ENCODE assay signal across 26 mouse cellular contexts in genomic region chr19:46032731-46033510, GRCm38 (mm10). TPM values are rescaled to one million over a fixed set of nuclear protein-coding genes. Genes with fewer than 3 reads are reported as not detected.
DNase-seq lines count a peak whose midpoint lies in the region; ATAC-seq lines count a peak whose summit lies in the region.
"Had no signal": no experiment of that assay in that cellular context is flagged by ENCODE, and none has a peak within 500 bp of the region (broad histone marks: within the 10 kb centered on the region; RNA-seq: fewer than 3 reads in every experiment).

No protein-coding gene starts in this region.

- no peak overlapping the region for H3K4me2 ChIP-seq in heart, embryonic 11.5 days
- no peak overlapping the region for H3K4me2 ChIP-seq in midbrain, embryonic 13.5 days (replicated peaks)
- H3K4me2 ChIP-seq in midbrain, embryonic 16.5 days (ENCODE audit: low read length) = no peak overlapping the region
- H3K4me2 ChIP-seq: heart, embryonic 15.5 days; hindbrain, embryonic 14.5 days; lung, embryonic 15.5 days; stomach, embryonic 15.5 days had no signal

- H3K4me1 ChIP-seq in heart, embryonic 11.5 days (ENCODE audit: control insufficient read depth, insufficient read depth, low read length) = peaks cover 10% of the 10 kb centered on the region
- peaks cover 30% of the 10 kb centered on the region for H3K4me1 ChIP-seq in midbrain, embryonic 13.5 days (replicated peaks)
- peaks cover 20% of the 10 kb centered on the region for H3K4me1 ChIP-seq in midbrain, embryonic 16.5 days (ENCODE audit: control insufficient read depth, insufficient read depth, low read length)

- H3K9me3 ChIP-seq in heart, embryonic 11.5 days (replicated peaks; ENCODE audit: control insufficient read depth, low read length) = no peaks in the 10 kb centered on the region
- no peaks in the 10 kb centered on the region for H3K9me3 ChIP-seq in midbrain, embryonic 13.5 days
- no peaks in the 10 kb centered on the region for H3K9me3 ChIP-seq in midbrain, embryonic 16.5 days (replicated peaks; ENCODE audit: control insufficient read depth, low read length, poor library complexity, severe bottlenecking)
- H3K9me3 ChIP-seq: limb, embryonic 10.5 days; lung, embryonic 15.5 days; stomach, embryonic 15.5 days had no signal

- no peak overlapping the region for H3K27ac ChIP-seq in heart, embryonic 11.5 days (ENCODE audit: low read depth, low read length)
- peak overlapping the region; percentile 25 for H3K27ac ChIP-seq in midbrain, embryonic 13.5 days
- H3K27ac ChIP-seq in midbrain, embryonic 16.5 days (ENCODE audit: low read length) = no peak overlapping the region
- H3K27ac ChIP-seq: forebrain, embryonic 10.5 days; heart, adult 2 months; heart, embryonic 15.5 days; hindbrain, embryonic 14.5 days; limb, embryonic 10.5 days; lung, embryonic 15.5 days; stomach, embryonic 15.5 days had no signal

- no peaks in the 10 kb centered on the region for H3K27me3 ChIP-seq in heart, embryonic 11.5 days (ENCODE audit: control insufficient read depth, insufficient read depth, low read length)
- no peaks in the 10 kb centered on the region for H3K27me3 ChIP-seq in midbrain, embryonic 13.5 days
- H3K27me3 ChIP-seq in midbrain, embryonic 16.5 days (ENCODE audit: control insufficient read depth, insufficient read depth, low read depth, low read length) = no peaks in the 10 kb centered on the region
- H3K27me3 ChIP-seq: heart, embryonic 15.5 days; lung, embryonic 15.5 days; megakaryocyte, embryonic 14.5 days; Patski; stomach, embryonic 15.5 days had no signal

- WGBS in heart, embryonic 11.5 days (ENCODE audit: insufficient replicate concordance) = 88% methylated on average over 26 of the region's 26 CpGs
- WGBS in midbrain, embryonic 13.5 days = 86% methylated on average over 26 of the region's 26 CpGs
- WGBS in midbrain, embryonic 16.5 days = 85% methylated on average over 26 of the region's 26 CpGs

- ATAC-seq in heart, embryonic 11.5 days (replicated peaks; ENCODE audit: insufficient number of reproducible peaks, low FRiP score, low TSS enrichment) = 0 out of 2 replicates have a peak, but pooled peaks have one; percentile 7
- no peak for ATAC-seq in midbrain, embryonic 13.5 days
- ATAC-seq in midbrain, embryonic 16.5 days = no peak
- ATAC-seq: forebrain, embryonic 16.5 days; Patski had no signal

- peaks cover 47% of the 10 kb centered on the region for H3K36me3 ChIP-seq in heart, embryonic 11.5 days (ENCODE audit: control insufficient read depth, insufficient read depth, low read length)
- H3K36me3 ChIP-seq in midbrain, embryonic 13.5 days = peaks cover 66% of the 10 kb centered on the region
- peaks cover 43% of the 10 kb centered on the region for H3K36me3 ChIP-seq in midbrain, embryonic 16.5 days (ENCODE audit: control insufficient read depth, insufficient read depth, low read length)

- no peak overlapping the region for H3K4me3 ChIP-seq in heart, embryonic 11.5 days (ENCODE audit: low read depth, low read length)
- no peak overlapping the region for H3K4me3 ChIP-seq in midbrain, embryonic 13.5 days (replicated peaks)
- no peak overlapping the region for H3K4me3 ChIP-seq in midbrain, embryonic 16.5 days (ENCODE audit: low read depth, low read length)
- H3K4me3 ChIP-seq: forebrain, embryonic 10.5 days; heart, adult 2 months; heart, embryonic 15.5 days; limb, embryonic 10.5 days; lung, embryonic 15.5 days; megakaryocyte, embryonic 14.5 days; stomach, embryonic 15.5 days had no signal

- DNase-seq in heart, adult 8-10 months (ENCODE audit: low spot score) = no peak
- DNase-seq in left cerebral cortex, adult 18-20 months (ENCODE audit: low spot score in 2 of 2) = peak; percentile 60 to 75
- no peak for DNase-seq in left cerebral cortex, adult 11 months (ENCODE audit: low spot score)
- no peak for DNase-seq in kidney, adult 8-10 months
- DNase-seq: adrenal gland, postnatal 36 days; cerebellum, adult 11-12 months; cerebellum, postnatal 10 days; gastrocnemius, postnatal 10 days; heart, adult 2 months; heart, postnatal 36 days; kidney, adult 2 months; kidney, postnatal 10 days; lung, postnatal 36 days; thymus, postnatal 25 days had no signal

- H3K9ac ChIP-seq in heart, embryonic 11.5 days (ENCODE audit: low read depth, low read length) = no peak overlapping the region
- peak overlapping the region; percentile 36; the same call in 1 of the 2 replicates for H3K9ac ChIP-seq in midbrain, embryonic 13.5 days (replicated peaks)
- no peak overlapping the region for H3K9ac ChIP-seq in midbrain, embryonic 16.5 days (ENCODE audit: low read depth, low read length)
- H3K9ac ChIP-seq: heart, embryonic 15.5 days; hindbrain, embryonic 14.5 days; lung, embryonic 15.5 days; stomach, embryonic 15.5 days had no signal

RNA-seq across cellular contexts. Expression of gene Pprc1, which starts 11.8 kb away (rescaled TPM):
- polyA plus RNA-seq in heart, embryonic 11.5 days (2014; fragmentation: Nextera tagmentation; extraction: Ambion mirVana) = 36.8 and 46.7 TPM in 2 replicates
- 10 to 100 TPM; 12.3 to 17.0 (median 13.8) TPM for total RNA-seq in heart, adult 8-10 months (2022)
- total RNA-seq in left cerebral cortex, adult 18-20 months (2021) = 10 to 100 TPM; 26.1 to 33.3 TPM
- 20.5 and 21.8 TPM in 2 replicates for polyA plus RNA-seq in midbrain, embryonic 13.5 days (2015; fragmentation: Nextera tagmentation; extraction: Ambion mirVana)
- polyA plus RNA-seq in midbrain, embryonic 16.5 days (2015; fragmentation: Nextera tagmentation; extraction: Ambion mirVana) = 19.9 and 20.0 TPM in 2 replicates

RNA-seq across cellular contexts. Expression of gene Ldb1, which starts 12.1 kb away (rescaled TPM):
- polyA plus RNA-seq in heart, embryonic 11.5 days (2014; fragmentation: Nextera tagmentation; extraction: Ambion mirVana) = 53.6 and 59.7 TPM in 2 replicates
- 10 to 100 TPM; 37.1 to 51.0 (median 42.0) TPM for total RNA-seq in heart, adult 8-10 months (2022)
- total RNA-seq in left cerebral cortex, adult 18-20 months (2021) = 100 to 1,000 TPM; 113 to 123 TPM
- 121 and 140 TPM in 2 replicates for polyA plus RNA-seq in midbrain, embryonic 13.5 days (2015; fragmentation: Nextera tagmentation; extraction: Ambion mirVana)
- 88.1 and 107 TPM in 2 replicates for polyA plus RNA-seq in midbrain, embryonic 16.5 days (2015; fragmentation: Nextera tagmentation; extraction: Ambion mirVana)

RNA-seq across cellular contexts. Expression of gene Hps6, which starts 29.6 kb away (rescaled TPM):
- 3.0 and 3.6 TPM in 2 replicates for polyA plus RNA-seq in heart, embryonic 11.5 days (2014; fragmentation: Nextera tagmentation; extraction: Ambion mirVana)
- total RNA-seq in heart, adult 8-10 months (2022) = 1 to 10 TPM; 5.3 to 6.7 (median 6.1) TPM
- total RNA-seq in left cerebral cortex, adult 18-20 months (2021) = 1 to 10 TPM; 7.8 to 8.4 TPM
- polyA plus RNA-seq in midbrain, embryonic 13.5 days (2015; fragmentation: Nextera tagmentation; extraction: Ambion mirVana) = 2.0 TPM in 2 replicates
- polyA plus RNA-seq in midbrain, embryonic 16.5 days (2015; fragmentation: Nextera tagmentation; extraction: Ambion mirVana) = 4.0 and 5.7 TPM in 2 replicates

RNA-seq across cellular contexts. Expression of gene Armh3, which starts 34.6 kb away (rescaled TPM):
- 9.6 and 11.9 TPM in 2 replicates for polyA plus RNA-seq in heart, embryonic 11.5 days (2014; fragmentation: Nextera tagmentation; extraction: Ambion mirVana)
- 10 to 100 TPM; 14.8 to 19.0 (median 16.0) TPM for total RNA-seq in heart, adult 8-10 months (2022)
- total RNA-seq in left cerebral cortex, adult 18-20 months (2021) = 10 to 100 TPM; 17.5 to 20.2 TPM
- polyA plus RNA-seq in midbrain, embryonic 13.5 days (2015; fragmentation: Nextera tagmentation; extraction: Ambion mirVana) = 22.1 and 23.4 TPM in 2 replicates
- 23.4 and 25.6 TPM in 2 replicates for polyA plus RNA-seq in midbrain, embryonic 16.5 days (2015; fragmentation: Nextera tagmentation; extraction: Ambion mirVana)

RNA-seq across cellular contexts. Expression of gene Nolc1, which starts 42.7 kb away (rescaled TPM):
- 64.1 and 65.4 TPM in 2 replicates for polyA plus RNA-seq in heart, embryonic 11.5 days (2014; fragmentation: Nextera tagmentation; extraction: Ambion mirVana)
- total RNA-seq in heart, adult 8-10 months (2022) = 10 to 100 TPM; 18.4 to 19.6 (median 18.7) TPM
- 10 to 100 TPM; 47.0 to 50.2 TPM for total RNA-seq in left cerebral cortex, adult 18-20 months (2021)
- 82.9 and 85.4 TPM in 2 replicates for polyA plus RNA-seq in midbrain, embryonic 13.5 days (2015; fragmentation: Nextera tagmentation; extraction: Ambion mirVana)
- polyA plus RNA-seq in midbrain, embryonic 16.5 days (2015; fragmentation: Nextera tagmentation; extraction: Ambion mirVana) = 64.4 and 65.7 TPM in 2 replicates

Comparison
In these comparisons a context has a peak if more than half of its experiments do, and no peak if none do; other contexts are left out.
1. DNase-seq: peak in left cerebral cortex, adult 18-20 months (2 of 2); none in heart, adult 8-10 months (single experiment), left cerebral cortex, adult 11 months (single experiment) and kidney, adult 8-10 months (0 of 2).